Mouse (Mus musculus) kidney, postnatal 0 days (tissue): ENCODE results near the gene Arpc1b. TPM values are rescaled to one million over a fixed set of nuclear protein-coding genes. Genes with fewer than 3 reads are reported as not detected.

Source experiments
- ATAC-seq: fragments of 200-750 bp; cut with Nextera tagmentation; replicated peaks from 2 replicates; pipeline ENCODE4 v1.8.0; 2017; ENCODE audit warnings: low read depth, moderate number of reproducible peaks, moderate TSS enrichment, moderate library complexity; ENCODE audit not compliant: low FRiP score
- DNase-seq: peaks from one replicate; pipeline ENCODE4 v3.0.0-alpha.2; 2016; ENCODE audit warnings: low spot score
- H3K27ac ChIP-seq: fragments of 300-500 bp; sonication (generic); 2 replicates; pipeline ENCODE4 v1.5.1; 2014; ENCODE audit warnings: mild to moderate bottlenecking
- H3K27me3 ChIP-seq: fragments of 300-500 bp; sonication (generic); 2 replicates; pipeline ENCODE4 v1.6.1; 2014; ENCODE audit warnings: low read length, mixed read lengths; ENCODE audit not compliant: insufficient read depth
- H3K36me3 ChIP-seq: fragments of 300-500 bp; sonication (generic); 2 replicates; pipeline ENCODE4 v1.6.1; 2014; ENCODE audit warnings: low read length, mixed read lengths; ENCODE audit not compliant: insufficient read depth
- H3K4me1 ChIP-seq: fragments of 300-500 bp; sonication (generic); replicated peaks from 2 replicates; pipeline ENCODE4 v1.6.1; 2014; ENCODE audit warnings: antibody characterized with exemption, low read length, mixed read lengths; ENCODE audit not compliant: insufficient read depth
- H3K4me2 ChIP-seq: fragments of 300-500 bp; sonication (generic); 2 replicates; pipeline ENCODE4 v1.6.1; 2014; ENCODE audit warnings: mild to moderate bottlenecking, low read length, moderate library complexity, mixed read lengths
- H3K4me3 ChIP-seq: fragments of 300-500 bp; sonication (generic); replicated peaks from 2 replicates; pipeline ENCODE4 v1.5.1; 2014; ENCODE audit warnings: low read depth, low read length
- H3K9ac ChIP-seq: fragments of 300-500 bp; sonication (generic); 2 replicates; pipeline ENCODE4 v1.6.1; 2014; ENCODE audit warnings: low read depth, low read length
- H3K9me3 ChIP-seq: fragments of 300-500 bp; sonication (generic); replicated peaks from 2 replicates; pipeline ENCODE4 v1.6.1; 2016; ENCODE audit warnings: low read length, inconsistent platforms, mixed read lengths
- CTCF ChIP-seq: IDR thresholded peaks from 2 replicates; pipeline ENCODE4 v1.5.1; 2016; ENCODE audit warnings: antibody characterized with exemption, low read depth, mild to moderate bottlenecking, moderate library complexity
- WGBS: fragments of 180-500 bp; shearing (Covaris S2); extraction: QIAGEN DNeasy Blood & Tissue Kit; methylation state at CpG from one replicate; pipeline ENCODE4 v1.1.7; 2014; 5-methylcytosine and 5-hydroxymethylcytosine counted together
- polyA plus RNA-seq: library from polyadenylated mRNA; unstranded; fragments of >200 nt; fragmentation: Nextera tagmentation; extraction: Ambion mirVana; gene quantifications from 2 replicates; pipeline ENCODE4 v1.2.1, GENCODE M21; 2015

Arpc1b gene
- polyA plus RNA-seq, 1 experiment from 2014 or later = 261 TPM

- H3K4me1 ChIP-seq = 0 out of 2 replicates have a peak, but pooled peaks cover 4% of the 10 kb centered on the region
- peak within 1 kb of the TSS; percentile 76 for H3K4me2 ChIP-seq
- DNase-seq = peak; percentile 98
- ATAC-seq = peak; percentile 93
- H3K36me3 ChIP-seq = peaks cover 30% of the 10 kb centered on the region
- peak within 1 kb of the TSS; percentile 90 for H3K9ac ChIP-seq
- H3K27me3 ChIP-seq = no peaks in the 10 kb centered on the region
- TF ChIP-seq CTCF = 0 out of 2 replicates have a peak, but pooled peaks have one; percentile 8
- H3K4me3 ChIP-seq = peak within 1 kb of the TSS; percentile 89
- under 1% methylated on average over 82 of the region's 84 CpGs for WGBS
- peak within 1 kb of the TSS; percentile 94 for H3K27ac ChIP-seq
- no peaks in the 10 kb centered on the region for H3K9me3 ChIP-seq
Observed at GRCm38 (mm10) chr5:145139571-145140519, 25.8 kb downstream of the Arpc1b start, which contains the start of the genes Pdap1 and Bud31. Pdap1 (minus strand) TSS chr5:145140238. Bud31 (plus strand) TSS chr5:145140362.

- WGBS = under 1% methylated on average over 18 of the region's 18 CpGs
- H3K36me3 ChIP-seq = peaks cover 33% of the 10 kb centered on the region; the same call in 1 of the 2 replicates
- peak overlapping the region; percentile 89 for H3K4me3 ChIP-seq
- no peak for ATAC-seq
- TF ChIP-seq CTCF = no peak
- 0 out of 2 replicates have a peak, but pooled peaks cover 4% of the 10 kb centered on the region for H3K4me1 ChIP-seq
- H3K9ac ChIP-seq = peak overlapping the region; percentile 90
- H3K27ac ChIP-seq = peak overlapping the region; percentile 94
- DNase-seq = peak; percentile 32
- peak overlapping the region; percentile 76 for H3K4me2 ChIP-seq
- no peaks in the 10 kb centered on the region for H3K9me3 ChIP-seq
- no peaks in the 10 kb centered on the region for H3K27me3 ChIP-seq
Observed at GRCm38 (mm10) chr5:145140611-145141010, 26.6 kb downstream of the Arpc1b start.

GRCm38 (mm10) chr5:145147748-145148147 lies 33.7 kb downstream of the Arpc1b start:
- H3K4me1 ChIP-seq = no peaks in the 10 kb centered on the region
- peaks cover 95% of the 10 kb centered on the region for H3K36me3 ChIP-seq
- H3K9ac ChIP-seq = no peak overlapping the region
- no peaks in the 10 kb centered on the region for H3K27me3 ChIP-seq
- DNase-seq (no peak), ATAC-seq (peak; percentile 66)
- H3K4me2 ChIP-seq = no peak overlapping the region
- no peak overlapping the region for H3K4me3 ChIP-seq
- WGBS = 76% methylated on average over 5 of the region's 5 CpGs
- H3K27ac ChIP-seq = no peak overlapping the region
- no peak for TF ChIP-seq CTCF
- no peaks in the 10 kb centered on the region for H3K9me3 ChIP-seq

- 92% methylated on average over 6 of the region's 6 CpGs for WGBS
- H3K27ac ChIP-seq = no peak overlapping the region
- H3K4me3 ChIP-seq = no peak overlapping the region
- DNase-seq = no peak
- ATAC-seq = no peak
- no peaks in the 10 kb centered on the region for H3K4me1 ChIP-seq
- no peak overlapping the region for H3K9ac ChIP-seq
- no peak for TF ChIP-seq CTCF
- peaks cover 87% of the 10 kb centered on the region for H3K36me3 ChIP-seq
- H3K4me2 ChIP-seq = no peak overlapping the region
- no peaks in the 10 kb centered on the region for H3K27me3 ChIP-seq
- H3K9me3 ChIP-seq = no peaks in the 10 kb centered on the region
Observed at GRCm38 (mm10) chr5:145149294-145149693, 35.3 kb downstream of the Arpc1b start.

GRCm38 (mm10) chr5:145152690-145153089 lies 38.7 kb downstream of the Arpc1b start:
- TF ChIP-seq CTCF = no peak
- no peak overlapping the region for H3K4me3 ChIP-seq
- H3K36me3 ChIP-seq = peaks cover 72% of the 10 kb centered on the region
- no peak overlapping the region for H3K27ac ChIP-seq
- no peaks in the 10 kb centered on the region for H3K4me1 ChIP-seq
- H3K4me2 ChIP-seq = no peak overlapping the region
- DNase-seq = no peak
- no peaks in the 10 kb centered on the region for H3K9me3 ChIP-seq
- no peak for ATAC-seq
- 94% methylated on average over 5 of the region's 5 CpGs for WGBS
- no peaks in the 10 kb centered on the region for H3K27me3 ChIP-seq
- no peak overlapping the region for H3K9ac ChIP-seq

- no peak for TF ChIP-seq CTCF
- no peak overlapping the region for H3K4me2 ChIP-seq
- ATAC-seq = no peak
- no peak overlapping the region for H3K4me3 ChIP-seq
- WGBS = 96% methylated on average over 14 of the region's 14 CpGs
- no peak for DNase-seq
- no peak overlapping the region for H3K9ac ChIP-seq
- H3K27me3 ChIP-seq = no peaks in the 10 kb centered on the region
- peaks cover 40% of the 10 kb centered on the region; the same call in 1 of the 2 replicates for H3K36me3 ChIP-seq
- no peak overlapping the region for H3K27ac ChIP-seq
- no peaks in the 10 kb centered on the region for H3K9me3 ChIP-seq
- peaks cover 5% of the 10 kb centered on the region; the same call in 1 of the 2 replicates for H3K4me1 ChIP-seq
Observed at GRCm38 (mm10) chr5:145161361-145161760, 47.3 kb downstream of the Arpc1b start.
